Mouse (Mus musculus) lung, adult 2 months (tissue): Measurements from ENCODE around the gene Dnajb8.

Experiments used
- CTCF ChIP-seq: fragments of 200-500 bp; IDR thresholded peaks from 2 replicates; pipeline ENCODE4 v1.5.1; 2011; ENCODE audit warnings: mild to moderate bottlenecking, low read length, control low read depth; ENCODE audit not compliant: insufficient read depth
- POLR2A ChIP-seq: fragments of 200-500 bp; IDR thresholded peaks from 2 replicates; pipeline ENCODE4 v1.6.1; 2011; ENCODE audit warnings: low read depth, mild to moderate bottlenecking, control low read depth, low read length, borderline replicate concordance; ENCODE audit errors: extremely low read depth

DNA sequence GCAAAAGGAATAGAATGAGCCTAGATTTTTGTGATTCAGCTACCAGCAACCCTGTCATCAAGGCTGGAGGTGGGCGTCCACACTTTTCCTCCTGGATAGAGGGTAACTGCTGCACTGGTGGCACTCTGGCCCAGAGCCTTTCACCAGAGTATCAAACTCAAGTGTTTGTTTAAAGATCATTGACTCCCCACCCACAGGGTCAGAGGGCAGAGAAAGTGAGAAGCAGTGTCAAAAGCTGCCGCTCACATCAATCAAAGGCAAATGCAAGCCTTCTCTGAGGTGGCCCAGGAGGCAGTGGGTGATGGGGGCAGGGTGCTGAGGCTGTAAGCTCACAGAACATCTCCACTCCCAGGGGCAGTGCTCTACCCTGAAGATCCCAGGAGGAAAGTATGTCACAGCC is 77.4 kb downstream of the Dnajb8 start:
- no peak for TF ChIP-seq POLR2A
- TF ChIP-seq CTCF, result no peak
